Mouse (Mus musculus): Measurements from ENCODE around the gene Gabra5.

Gabra5 gene

GRCm38 (mm10) chr7:57386517-57387340 lies 123.1 kb downstream of the Gabra5 start, which contains the start of gene Gabrg3:
Gene Gabrg3 (minus strand): TSS chr7:57387188.
- in situ Hi-C loops (cut with MboI, MseI): loop anchor here in 1 of 2 experiments (25.0 kb wide), 1 partner anchor 1126 kb away; no protein-coding TSS in a partner anchor

DNA sequence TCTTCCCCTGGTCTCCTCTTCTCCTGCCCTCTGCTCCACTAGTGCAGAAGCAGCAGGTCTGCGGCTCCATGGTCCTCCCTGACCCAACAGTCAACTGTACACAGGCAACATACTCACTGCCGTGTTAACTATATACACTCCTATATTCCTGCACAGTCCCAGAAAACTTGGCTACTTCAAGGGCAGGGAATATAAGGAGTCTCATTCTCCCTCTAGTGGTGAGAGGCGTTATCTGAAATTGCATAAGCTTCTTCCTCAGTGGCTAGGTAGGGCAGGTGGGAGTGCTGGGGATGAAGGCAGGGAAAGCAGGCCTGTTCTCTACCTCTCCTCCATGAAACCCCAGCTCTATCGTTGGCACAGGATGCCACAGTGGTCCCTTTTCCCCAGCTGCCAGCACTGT lies 125.7 kb downstream of the Gabra5 start:
- in situ Hi-C loops (cut with MboI, MseI): loop anchor here in 1 of 2 experiments (25.0 kb wide), 1 partner anchor 1128 kb away; no protein-coding TSS in a partner anchor

GRCm38 (mm10) chr7:57366013-57366390 lies 143.9 kb downstream of the Gabra5 start:
- in situ Hi-C loops (cut with MboI, MseI): no loop called here

DNA sequence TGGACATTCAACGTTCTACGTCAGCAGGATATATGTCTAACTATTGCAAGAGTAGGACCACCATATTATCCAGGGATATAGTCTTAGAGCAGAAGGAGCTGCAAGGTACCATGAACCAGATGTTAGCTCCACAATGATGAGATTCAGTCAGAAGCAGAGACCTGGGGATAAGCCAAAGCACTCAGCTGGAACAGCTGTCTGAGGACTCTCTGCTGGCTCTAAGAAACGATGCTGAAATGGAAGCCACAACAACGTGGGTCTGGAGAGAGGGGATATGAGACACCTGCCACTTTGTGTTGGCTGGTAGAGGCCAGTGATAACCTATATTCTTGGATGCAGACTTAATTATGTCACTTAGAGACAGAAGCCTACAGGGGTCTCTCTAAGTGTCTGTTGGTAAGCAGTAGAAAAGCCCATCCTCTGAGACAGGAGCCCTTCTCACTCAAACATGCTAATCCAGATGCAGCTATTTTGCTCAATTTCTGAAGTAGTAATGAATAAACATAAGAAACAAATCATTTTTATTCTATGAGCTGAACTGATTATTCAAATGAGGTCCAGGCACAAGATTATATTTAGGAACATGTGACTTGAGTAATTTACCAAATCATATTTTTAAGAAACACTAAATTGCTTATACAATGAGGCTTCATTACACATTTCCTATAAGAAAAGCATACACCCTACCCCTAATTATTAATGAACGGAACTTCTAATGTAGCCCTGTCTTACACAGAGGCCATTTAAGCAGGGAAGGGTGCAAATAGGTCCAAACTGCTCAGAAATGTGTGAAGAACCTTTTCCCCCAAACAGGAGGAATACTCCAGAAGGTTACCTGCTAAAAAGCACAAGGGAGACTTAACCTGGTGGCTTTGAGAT lies 144.5 kb downstream of the Gabra5 start:
- in situ Hi-C loops (cut with MboI, MseI): no loop called here

GRCm38 (mm10) chr7:57363812-57364211 lies 146.0 kb downstream of the Gabra5 start:
- in situ Hi-C loops (cut with MboI, MseI): no loop called here

DNA sequence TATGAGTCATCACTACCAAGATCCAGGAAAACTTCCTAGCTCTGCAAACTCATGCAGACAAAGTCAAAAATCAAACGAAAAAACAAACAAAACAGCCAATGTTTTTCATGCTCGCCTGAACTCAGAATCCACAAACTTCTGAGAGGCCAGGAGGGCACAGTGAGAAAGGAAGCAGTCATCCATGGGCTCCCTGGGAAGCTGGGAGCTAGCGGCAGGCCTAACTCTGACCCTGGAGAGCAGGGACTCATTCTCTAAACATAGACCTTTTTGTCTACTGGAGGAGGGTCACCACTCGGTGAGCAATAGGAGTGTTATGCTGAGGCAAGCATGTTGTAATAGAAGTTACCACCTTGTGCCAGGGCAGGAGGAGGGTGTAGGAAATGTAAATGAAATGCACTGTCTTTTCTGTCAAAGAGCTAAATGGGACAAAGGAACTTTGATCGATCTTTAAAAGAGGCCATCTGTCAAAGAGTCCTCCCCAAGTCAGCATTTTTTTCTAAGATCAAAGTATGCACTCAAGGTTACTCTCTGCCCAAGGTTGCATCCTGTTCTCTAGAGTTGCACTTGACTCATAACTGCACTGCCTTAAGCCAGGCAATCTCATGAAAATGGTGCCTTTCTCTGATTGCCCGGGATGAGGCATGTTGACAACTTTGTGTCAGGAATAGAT lies 151.9 kb downstream of the Gabra5 start:
- in situ Hi-C loops (cut with MboI, MseI): no loop called here
